Mouse (Mus musculus): ENCODE measurements around the gene Aff3. TPM values are rescaled to one million over a fixed set of nuclear protein-coding genes. Genes with fewer than 3 reads are reported as not detected.

Gene Aff3
- polyA plus RNA-seq, 1 experiment from 2014 or later: 0.38 TPM

DNA sequence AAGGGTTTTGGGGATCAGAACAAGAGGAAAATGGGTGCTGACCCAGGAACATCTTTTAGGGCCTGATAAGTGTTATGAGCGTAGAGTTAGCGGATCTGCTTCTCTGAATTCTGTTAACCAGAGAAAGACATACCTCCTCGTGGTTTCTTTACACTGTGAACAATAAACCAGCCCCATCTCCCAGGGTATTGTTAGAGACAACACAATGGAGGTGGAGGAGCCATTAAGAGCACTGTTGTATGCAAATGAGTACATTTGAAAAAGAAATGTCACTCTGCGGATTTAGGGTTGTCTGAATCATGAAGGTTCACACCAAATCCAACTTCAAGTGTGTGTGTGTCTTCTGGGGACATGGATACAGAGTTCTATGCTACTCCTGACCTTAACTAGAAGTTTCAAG, 373.3 kb downstream of the Aff3 start:
- Histone ChIP-seq H3K27me3 (ENCODE audit: control insufficient read depth, insufficient read depth, low read depth, low read length) (no peaks in the 10 kb centered on the region), H3K4me1 (ENCODE audit: control insufficient read depth, low read depth, low read length) (no peaks in the 10 kb centered on the region), H3K4me2 (ENCODE audit: low read depth, low read length) (no peak overlapping the region), H3K36me3 (ENCODE audit: control insufficient read depth, insufficient read depth) (no peaks in the 10 kb centered on the region), H3K27ac (ENCODE audit: low read length) (no peak overlapping the region), H3K4me3 (ENCODE audit: low read depth, low read length) (no peak overlapping the region), H3K9me3 (replicated peaks; ENCODE audit: control insufficient read depth, low read length) (no peaks in the 10 kb centered on the region), H3K9ac (ENCODE audit: low read depth, low read length) (no peak overlapping the region)
- ATAC-seq (ENCODE audit: low read depth): no peak
- 47% methylated on average over 4 of the region's 4 CpGs for WGBS (ENCODE audit: insufficient replicate concordance)

- Histone ChIP-seq H3K36me3 (ENCODE audit: control insufficient read depth, insufficient read depth) (no peaks in the 10 kb centered on the region), H3K4me2 (ENCODE audit: low read depth, low read length) (no peak overlapping the region), H3K4me3 (ENCODE audit: low read depth, low read length) (no peak overlapping the region), H3K9me3 (replicated peaks; ENCODE audit: control insufficient read depth, low read length) (no peaks in the 10 kb centered on the region), H3K9ac (ENCODE audit: low read depth, low read length) (no peak overlapping the region), H3K27ac (ENCODE audit: low read length) (no peak overlapping the region), H3K27me3 (ENCODE audit: control insufficient read depth, insufficient read depth, low read depth, low read length) (no peaks in the 10 kb centered on the region), H3K4me1 (ENCODE audit: control insufficient read depth, low read depth, low read length) (no peaks in the 10 kb centered on the region)
- ATAC-seq (ENCODE audit: low read depth): no peak
- WGBS (ENCODE audit: insufficient replicate concordance): 69% methylated on average over 7 of the region's 7 CpGs
Measured at GRCm38 (mm10) chr1:38290881-38291280, 373.9 kb downstream of the Aff3 start.

DNA sequence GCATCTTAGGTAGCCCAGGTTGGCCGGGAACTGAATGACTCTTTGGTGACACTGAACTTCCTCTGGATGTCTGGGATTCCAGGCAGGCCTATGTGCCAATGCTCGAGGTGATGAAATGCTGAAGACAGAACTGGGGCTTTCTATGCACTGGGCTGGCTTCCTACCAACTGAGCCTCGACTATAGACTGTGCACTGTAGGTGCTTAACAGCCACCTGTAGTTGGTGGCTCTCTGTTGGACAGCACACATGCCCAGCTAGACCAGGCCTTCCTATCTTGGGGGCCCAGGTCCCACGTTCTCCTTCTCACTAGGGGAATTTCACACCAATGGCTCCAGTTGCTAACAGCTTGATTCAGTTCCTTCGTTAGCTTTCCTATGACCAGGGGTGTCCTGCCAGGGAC, 374.9 kb downstream of the Aff3 start:
- ATAC-seq (ENCODE audit: low read depth): no peak
- Histone ChIP-seq H3K9me3 (replicated peaks; ENCODE audit: control insufficient read depth, low read length) (no peaks in the 10 kb centered on the region), H3K9ac (ENCODE audit: low read depth, low read length) (no peak overlapping the region), H3K36me3 (ENCODE audit: control insufficient read depth, insufficient read depth) (no peaks in the 10 kb centered on the region), H3K4me1 (ENCODE audit: control insufficient read depth, low read depth, low read length) (no peaks in the 10 kb centered on the region), H3K27ac (ENCODE audit: low read length) (no peak overlapping the region), H3K27me3 (ENCODE audit: control insufficient read depth, insufficient read depth, low read depth, low read length) (no peaks in the 10 kb centered on the region), H3K4me3 (ENCODE audit: low read depth, low read length) (no peak overlapping the region), H3K4me2 (ENCODE audit: low read depth, low read length) (no peak overlapping the region)
- WGBS (ENCODE audit: insufficient replicate concordance): 46% methylated on average over 5 of the region's 5 CpGs

DNA sequence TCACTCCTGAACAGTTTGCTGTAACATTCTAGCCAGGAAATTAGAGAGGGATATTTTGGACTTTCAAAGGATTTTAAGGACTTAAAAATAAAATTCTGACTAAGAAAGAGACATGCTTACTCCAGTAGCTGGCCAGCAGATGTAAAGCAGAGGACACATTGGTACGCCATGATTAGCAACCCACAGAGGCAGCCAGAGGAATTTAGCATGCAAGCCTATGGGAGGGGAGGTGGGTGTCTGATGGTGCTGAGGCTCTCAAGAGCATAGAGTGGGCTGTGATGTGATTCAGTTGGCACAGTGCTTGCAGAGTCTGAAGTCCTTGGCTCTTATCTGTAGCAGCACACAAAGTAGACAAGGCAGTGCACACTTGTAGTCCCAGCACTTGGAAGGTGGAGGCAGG, 376.0 kb downstream of the Aff3 start:
- no peak overlapping the region for H3K4me3 ChIP-seq (ENCODE audit: low read depth, low read length)

GRCm38 (mm10) chr1:38286551-38286950, 378.2 kb downstream of the Aff3 start:
- no peaks in the 10 kb centered on the region for H3K4me1 ChIP-seq (ENCODE audit: control insufficient read depth, low read depth, low read length)
- 74% methylated on average over 1 of the region's 1 CpGs for WGBS (ENCODE audit: insufficient replicate concordance)
- no peaks in the 10 kb centered on the region for H3K27me3 ChIP-seq (ENCODE audit: control insufficient read depth, insufficient read depth, low read depth, low read length)

More for the DNA sequence above, 376.0 kb downstream of the Aff3 start:
- Histone ChIP-seq H3K9me3 (replicated peaks; ENCODE audit: control insufficient read depth, low read length) (no peaks in the 10 kb centered on the region), H3K4me2 (ENCODE audit: low read depth, low read length) (no peak overlapping the region), H3K27ac (ENCODE audit: low read length) (no peak overlapping the region), H3K36me3 (ENCODE audit: control insufficient read depth, insufficient read depth) (no peaks in the 10 kb centered on the region), H3K27me3 (ENCODE audit: control insufficient read depth, insufficient read depth, low read depth, low read length) (no peaks in the 10 kb centered on the region), H3K9ac (ENCODE audit: low read depth, low read length) (no peak overlapping the region), H3K4me1 (ENCODE audit: control insufficient read depth, low read depth, low read length) (no peaks in the 10 kb centered on the region)
- no peak for ATAC-seq (ENCODE audit: low read depth)
- 65% methylated on average over 1 of the region's 1 CpGs for WGBS (ENCODE audit: insufficient replicate concordance)

GRCm38 (mm10) chr1:38280549-38280948, 384.2 kb downstream of the Aff3 start:
- WGBS (ENCODE audit: insufficient replicate concordance): 71% methylated on average over 7 of the region's 7 CpGs
- Histone ChIP-seq H3K27me3 (ENCODE audit: control insufficient read depth, insufficient read depth, low read depth, low read length) (no peaks in the 10 kb centered on the region), H3K27ac (ENCODE audit: low read length) (no peak overlapping the region), H3K4me2 (ENCODE audit: low read depth, low read length) (no peak overlapping the region), H3K4me3 (ENCODE audit: low read depth, low read length) (no peak overlapping the region), H3K9ac (ENCODE audit: low read depth, low read length) (no peak overlapping the region), H3K36me3 (ENCODE audit: control insufficient read depth, insufficient read depth) (no peaks in the 10 kb centered on the region), H3K9me3 (replicated peaks; ENCODE audit: control insufficient read depth, low read length) (no peaks in the 10 kb centered on the region), H3K4me1 (ENCODE audit: control insufficient read depth, low read depth, low read length) (no peaks in the 10 kb centered on the region)
- ATAC-seq (ENCODE audit: low read depth): no peak

More at GRCm38 (mm10) chr1:38286551-38286950, 378.2 kb downstream of the Aff3 start:
- H3K27ac ChIP-seq (ENCODE audit: low read length): no peak overlapping the region
- H3K9me3 ChIP-seq (replicated peaks; ENCODE audit: control insufficient read depth, low read length): no peaks in the 10 kb centered on the region
- no peak overlapping the region for H3K4me2 ChIP-seq (ENCODE audit: low read depth, low read length)
- H3K36me3 ChIP-seq (ENCODE audit: control insufficient read depth, insufficient read depth): no peaks in the 10 kb centered on the region
- no peak overlapping the region for H3K9ac ChIP-seq (ENCODE audit: low read depth, low read length)
- no peak for ATAC-seq (ENCODE audit: low read depth)
- no peak overlapping the region for H3K4me3 ChIP-seq (ENCODE audit: low read depth, low read length)

DNA sequence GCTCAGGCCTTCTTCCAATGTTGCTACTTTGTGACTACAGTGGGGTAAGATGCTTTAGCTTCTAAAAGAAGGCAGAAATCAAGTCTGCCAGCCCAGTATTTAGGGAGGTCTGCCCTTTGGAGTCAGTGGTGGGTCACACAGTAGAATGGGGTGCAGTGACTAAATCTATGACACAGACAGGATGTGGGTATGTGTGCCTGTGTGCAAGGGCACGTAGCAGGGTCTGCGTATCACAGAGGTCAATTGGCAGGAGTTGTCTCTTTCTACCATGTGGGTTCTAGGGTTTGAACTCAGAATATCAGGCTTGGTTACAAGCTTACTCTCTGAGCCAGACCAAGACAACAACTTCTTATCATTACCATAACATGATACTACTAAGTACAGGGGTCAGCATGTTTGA, 393.4 kb downstream of the Aff3 start:
- H3K27me3 ChIP-seq (ENCODE audit: control insufficient read depth, insufficient read depth, low read depth, low read length): no peaks in the 10 kb centered on the region
- 78% methylated on average over 2 of the region's 2 CpGs for WGBS (ENCODE audit: insufficient replicate concordance)
- H3K4me1 ChIP-seq (ENCODE audit: control insufficient read depth, low read depth, low read length): no peaks in the 10 kb centered on the region
- no peaks in the 10 kb centered on the region for H3K9me3 ChIP-seq (replicated peaks; ENCODE audit: control insufficient read depth, low read length)
- no peak overlapping the region for H3K9ac ChIP-seq (ENCODE audit: low read depth, low read length)
- no peak for ATAC-seq (ENCODE audit: low read depth)
- H3K4me2 ChIP-seq (ENCODE audit: low read depth, low read length): no peak overlapping the region
- H3K27ac ChIP-seq (ENCODE audit: low read length): no peak overlapping the region
- no peaks in the 10 kb centered on the region for H3K36me3 ChIP-seq (ENCODE audit: control insufficient read depth, insufficient read depth)
- H3K4me3 ChIP-seq (ENCODE audit: low read depth, low read length): no peak overlapping the region

- no peak for ATAC-seq (ENCODE audit: low read depth)
- H3K27me3 ChIP-seq (ENCODE audit: control insufficient read depth, insufficient read depth, low read depth, low read length): no peaks in the 10 kb centered on the region
- H3K36me3 ChIP-seq (ENCODE audit: control insufficient read depth, insufficient read depth): no peaks in the 10 kb centered on the region
- 65% methylated on average over 20 of the region's 20 CpGs for WGBS (ENCODE audit: insufficient replicate concordance)
- no peaks in the 10 kb centered on the region for H3K4me1 ChIP-seq (ENCODE audit: control insufficient read depth, low read depth, low read length)
- no peaks in the 10 kb centered on the region for H3K9me3 ChIP-seq (replicated peaks; ENCODE audit: control insufficient read depth, low read length)
- no peak overlapping the region for H3K27ac ChIP-seq (ENCODE audit: low read length)
- no peak overlapping the region for H3K9ac ChIP-seq (ENCODE audit: low read depth, low read length)
- H3K4me2 ChIP-seq (ENCODE audit: low read depth, low read length): no peak overlapping the region
- no peak overlapping the region for H3K4me3 ChIP-seq (ENCODE audit: low read depth, low read length)
Measured at GRCm38 (mm10) chr1:38268246-38269042, 396.3 kb downstream of the Aff3 start.

DNA sequence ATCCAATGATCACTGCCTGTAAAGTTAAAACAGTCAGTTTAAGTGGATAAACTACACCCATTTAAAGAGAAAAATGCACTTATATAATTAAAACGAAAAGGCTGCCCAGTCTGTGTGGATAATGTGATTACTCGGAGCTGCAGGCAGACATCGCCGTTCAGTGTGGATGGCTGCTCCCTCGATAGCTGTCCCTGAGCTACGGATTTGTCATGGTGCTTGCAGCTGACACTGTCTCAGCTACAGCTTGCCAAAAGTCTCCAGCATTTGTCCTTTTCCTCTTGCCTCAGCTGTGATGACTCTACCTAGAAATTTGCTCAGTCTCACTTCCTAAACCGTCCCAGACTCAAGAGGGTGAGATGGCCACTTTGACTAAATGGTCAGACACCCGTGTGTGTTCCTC, 401.5 kb downstream of the Aff3 start:
- H3K27ac ChIP-seq (ENCODE audit: low read length): no peak overlapping the region
- no peaks in the 10 kb centered on the region for H3K4me1 ChIP-seq (ENCODE audit: control insufficient read depth, low read depth, low read length)
- H3K9ac ChIP-seq (ENCODE audit: low read depth, low read length): no peak overlapping the region
- H3K27me3 ChIP-seq (ENCODE audit: control insufficient read depth, insufficient read depth, low read depth, low read length): no peaks in the 10 kb centered on the region
- 62% methylated on average over 8 of the region's 8 CpGs for WGBS (ENCODE audit: insufficient replicate concordance)
- no peak for ATAC-seq (ENCODE audit: low read depth)
- no peak overlapping the region for H3K4me3 ChIP-seq (ENCODE audit: low read depth, low read length)
- no peaks in the 10 kb centered on the region for H3K36me3 ChIP-seq (ENCODE audit: control insufficient read depth, insufficient read depth)
- H3K4me2 ChIP-seq (ENCODE audit: low read depth, low read length): no peak overlapping the region
- H3K9me3 ChIP-seq (replicated peaks; ENCODE audit: control insufficient read depth, low read length): no peaks in the 10 kb centered on the region
